Mouse (Mus musculus) heart, embryonic 14.5 days (tissue): Measurements from ENCODE around the gene Gpr182. TPM values are rescaled to one million over a fixed set of nuclear protein-coding genes. Genes with fewer than 3 reads are reported as not detected.

ENCODE experiments used
- ATAC-seq: fragments of 200-750 bp; cut with Nextera tagmentation; 2 replicates; pipeline ENCODE4 v1.8.0; 2017; ENCODE audit warnings: low read depth, moderate TSS enrichment; ENCODE audit not compliant: insufficient number of reproducible peaks, insufficient read depth, low FRiP score
- H3K27ac ChIP-seq, 2 experiments: fragments of 200-500 bp in 1 of 2; fragments of 300-500 bp in 1 of 2; sonication (generic) in 1 of 2; replicated peaks in 1 of 2; 2 replicates each; pipeline ENCODE4 v1.5.1; 2012 to 2014; ENCODE audit warnings: low read depth in 2 of 2, low read length in 2 of 2, control low read depth in 1 of 2, mild to moderate bottlenecking in 1 of 2, mixed read lengths in 1 of 2; ENCODE audit not compliant: control insufficient read depth in 1 of 2, insufficient read depth in 1 of 2
- H3K27me3 ChIP-seq: fragments of 300-500 bp; sonication (generic); 2 replicates; pipeline ENCODE4 v1.6.1; 2014; ENCODE audit warnings: mild to moderate bottlenecking, low read length, control low read depth; ENCODE audit not compliant: control insufficient read depth, insufficient read depth
- H3K36me3 ChIP-seq: fragments of 300-500 bp; sonication (generic); 2 replicates; pipeline ENCODE4 v1.6.1; 2014; ENCODE audit warnings: mild to moderate bottlenecking, control low read depth, low read length, mixed read lengths; ENCODE audit not compliant: control insufficient read depth, insufficient read depth
- H3K4me1 ChIP-seq, 2 experiments: fragments of 200-500 bp in 1 of 2; fragments of 300-500 bp in 1 of 2; sonication (generic) in 1 of 2; 2 replicates each; pipeline ENCODE4 v1.6.1; 2012 to 2014; ENCODE audit warnings: low read length in 2 of 2, control low read depth in 1 of 2, mixed read lengths in 1 of 2; ENCODE audit not compliant: control insufficient read depth in 2 of 2, insufficient read depth in 2 of 2
- H3K4me2 ChIP-seq: fragments of 300-500 bp; sonication (generic); 2 replicates; pipeline ENCODE4 v1.6.1; 2014; ENCODE audit warnings: mild to moderate bottlenecking, low read length
- H3K4me3 ChIP-seq, 2 experiments: fragments of 200-500 bp in 1 of 2; fragments of 300-500 bp in 1 of 2; sonication (generic) in 1 of 2; 2 replicates each; pipeline ENCODE4 v1.5.1; 2012 to 2014; ENCODE audit warnings: low read length in 2 of 2, mild to moderate bottlenecking in 2 of 2, control low read depth in 1 of 2, low read depth in 1 of 2, moderate library complexity in 1 of 2; ENCODE audit not compliant: control insufficient read depth in 1 of 2, insufficient read depth in 1 of 2
- H3K9ac ChIP-seq: fragments of 300-500 bp; sonication (generic); 2 replicates; pipeline ENCODE4 v1.6.1; 2014; ENCODE audit warnings: mild to moderate bottlenecking, low read length
- H3K9me3 ChIP-seq: fragments of 300-500 bp; sonication (generic); 2 replicates; pipeline ENCODE4 v1.6.1; 2016; ENCODE audit warnings: low read length, control low read depth; ENCODE audit not compliant: control insufficient read depth
- WGBS: fragments of 180-500 bp; shearing (Covaris S2); extraction: QIAGEN DNeasy Blood & Tissue Kit; methylation state at CpG from one replicate; pipeline ENCODE4 v1.1.7; 2014; 5-methylcytosine and 5-hydroxymethylcytosine counted together
- polyA plus RNA-seq: library from polyadenylated mRNA; unstranded; fragments of >200 nt; fragmentation: Nextera tagmentation; extraction: Ambion mirVana; gene quantifications from 2 replicates; pipeline ENCODE4 v1.2.1, GENCODE M21; 2014

Gpr182 gene
- polyA plus RNA-seq, 1 experiment from 2014 or later: 9.3 TPM

GRCm38 (mm10) chr10:127738151-127738882, 13.2 kb downstream of the Gpr182 start:
- H3K27ac ChIP-seq: no peak overlapping the region
- H3K4me1 ChIP-seq: peaks cover 6 to 11% of the 10 kb centered on the region in 2 experiments; a peak in 3 of 4 replicates
- H3K4me2 ChIP-seq: peak overlapping the region; percentile 88
- WGBS: 39% methylated on average over 13 of the region's 13 CpGs
- H3K9ac ChIP-seq: peak overlapping the region; percentile 98
- no peak overlapping the region for H3K4me3 ChIP-seq
- no peak for ATAC-seq
- no peaks in the 10 kb centered on the region for H3K27me3 ChIP-seq
- H3K9me3 ChIP-seq: no peaks in the 10 kb centered on the region
- H3K36me3 ChIP-seq: peaks cover 22% of the 10 kb centered on the region

- WGBS: 30% methylated on average over 2 of the region's 2 CpGs
- Histone ChIP-seq H3K27me3 (no peaks in the 10 kb centered on the region), H3K27ac (no peak overlapping the region), H3K4me3 (no peak overlapping the region), H3K36me3 (peaks cover 14% of the 10 kb centered on the region), H3K9ac (no peak overlapping the region), H3K9me3 (no peaks in the 10 kb centered on the region), H3K4me2 (no peak overlapping the region), H3K4me1 (peaks cover 6 to 11% of the 10 kb centered on the region in 2 experiments; a peak in 3 of 4 replicates)
- no peak for ATAC-seq
Observed at GRCm38 (mm10) chr10:127737552-127737951, 14.0 kb downstream of the Gpr182 start.

GRCm38 (mm10) chr10:127736916-127737315, 14.6 kb downstream of the Gpr182 start:
- 41% methylated on average over 4 of the region's 4 CpGs for WGBS
- peaks cover 8% of the 10 kb centered on the region for H3K36me3 ChIP-seq
- H3K9me3 ChIP-seq: no peaks in the 10 kb centered on the region
- no peaks in the 10 kb centered on the region for H3K27me3 ChIP-seq
- ATAC-seq: no peak
- H3K4me2 ChIP-seq: no peak overlapping the region
- H3K4me1 ChIP-seq: peaks cover 6 to 11% of the 10 kb centered on the region in 2 experiments; a peak in 3 of 4 replicates
- H3K27ac ChIP-seq: no peak overlapping the region
- no peak overlapping the region for H3K9ac ChIP-seq
- H3K4me3 ChIP-seq: no peak overlapping the region

GRCm38 (mm10) chr10:127736266-127736665, 15.3 kb downstream of the Gpr182 start:
- Histone ChIP-seq H3K4me1 (peaks cover 6 to 11% of the 10 kb centered on the region in 2 experiments; a peak in 3 of 4 replicates), H3K27me3 (no peaks in the 10 kb centered on the region), H3K9ac (no peak overlapping the region), H3K36me3 (peaks cover 1% of the 10 kb centered on the region; the same call in 1 of the 2 replicates), H3K27ac (no peak overlapping the region), H3K4me2 (no peak overlapping the region), H3K4me3 (no peak overlapping the region), H3K9me3 (no peaks in the 10 kb centered on the region)
- WGBS: 76% methylated on average over 2 of the region's 2 CpGs
- no peak for ATAC-seq

GRCm38 (mm10) chr10:127734434-127734833, 17.1 kb downstream of the Gpr182 start:
- Histone ChIP-seq H3K4me1 (peaks cover 2 to 6% of the 10 kb centered on the region in 2 experiments; a peak in 1 of 4 replicates), H3K27me3 (no peaks in the 10 kb centered on the region), H3K9me3 (no peaks in the 10 kb centered on the region), H3K27ac (no peak overlapping the region), H3K4me2 (no peak overlapping the region), H3K36me3 (no peaks in the 10 kb centered on the region), H3K9ac (no peak overlapping the region), H3K4me3 (no peak overlapping the region)
- ATAC-seq: no peak
- 28% methylated on average over 5 of the region's 5 CpGs for WGBS

GRCm38 (mm10) chr10:127731397-127731796, 20.1 kb downstream of the Gpr182 start:
- H3K36me3 ChIP-seq: no peaks in the 10 kb centered on the region
- 38% methylated on average over 5 of the region's 5 CpGs for WGBS
- peaks cover 8% of the 10 kb centered on the region; the same call in 1 of the 2 replicates for H3K27me3 ChIP-seq
- H3K9ac ChIP-seq: no peak overlapping the region
- no peak overlapping the region for H3K4me2 ChIP-seq
- no peak for ATAC-seq
- peaks cover 0 to 3% of the 10 kb centered on the region in 2 experiments; a peak in 1 of 4 replicates for H3K4me1 ChIP-seq
- H3K27ac ChIP-seq: no peak overlapping the region
- no peaks in the 10 kb centered on the region for H3K9me3 ChIP-seq
- no peak overlapping the region for H3K4me3 ChIP-seq

GRCm38 (mm10) chr10:127730933-127731310, 20.6 kb downstream of the Gpr182 start:
- 60% methylated on average over 9 of the region's 9 CpGs for WGBS
- Histone ChIP-seq H3K4me3 (no peak overlapping the region), H3K36me3 (no peaks in the 10 kb centered on the region), H3K4me1 (peaks cover 0 to 3% of the 10 kb centered on the region in 2 experiments; a peak in 1 of 4 replicates), H3K9ac (no peak overlapping the region), H3K27me3 (peaks cover 8% of the 10 kb centered on the region; the same call in 1 of the 2 replicates), H3K27ac (no peak overlapping the region), H3K4me2 (no peak overlapping the region), H3K9me3 (no peaks in the 10 kb centered on the region)
- ATAC-seq: no peak
